Mouse (Mus musculus) embryonic fibroblast, embryonic 13.5 days (primary cell): Measurements from ENCODE around the gene Cdh13.

Experiments
- CTCF ChIP-seq: IDR thresholded peaks from 2 replicates; pipeline ENCODE4 v1.5.1; 2011; ENCODE audit warnings: mild to moderate bottlenecking, control low read depth, low read length, moderate library complexity, borderline replicate concordance; ENCODE audit not compliant: insufficient read depth
- POLR2A ChIP-seq: IDR thresholded peaks from 2 replicates; pipeline ENCODE4 v1.6.1; 2011; ENCODE audit warnings: low read depth, mild to moderate bottlenecking, control low read depth, low read length, moderate library complexity

DNA sequence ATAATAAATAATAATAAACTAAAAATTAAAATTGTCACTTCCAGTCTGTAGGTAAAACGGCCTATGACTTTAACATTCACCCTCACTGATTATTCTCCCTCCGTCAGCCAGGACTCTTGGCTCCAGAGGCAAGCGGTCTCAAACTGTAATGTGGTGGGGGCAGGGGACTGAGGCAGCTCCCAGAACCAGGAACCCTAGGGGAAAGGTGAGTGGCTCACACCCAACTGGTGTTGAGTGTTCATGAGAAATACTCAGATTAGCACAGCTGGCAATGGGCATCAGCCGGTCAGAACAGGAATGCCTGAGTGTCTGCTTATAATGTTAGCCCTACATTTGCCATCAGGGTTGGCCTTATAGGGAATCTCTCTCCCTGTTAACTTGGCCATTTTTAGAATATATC, 982.8 kb downstream of the Cdh13 start:
- TF ChIP-seq POLR2A (no peak), CTCF (no peak)
